Mouse (Mus musculus): ENCODE results near the gene Sell. TPM values are rescaled to one million over a fixed set of nuclear protein-coding genes. Genes with fewer than 3 reads are reported as not detected.

The Sell gene
- total RNA-seq, 2 experiments from 2014 or later, result not detected

- no peak for DNase-seq (ENCODE audit: extremely low spot score in 1 of 2, low spot score in 2 of 2)
- intact Hi-C loops (cut with DNase I), result no loop called here
Observed at GRCm38 (mm10) chr1:164072001-164072400, 10.2 kb downstream of the Sell start.

- no peak for DNase-seq (ENCODE audit: extremely low spot score in 1 of 2, low spot score in 2 of 2)
Observed at GRCm38 (mm10) chr1:164073091-164073490, 11.3 kb downstream of the Sell start.

GRCm38 (mm10) chr1:164073803-164074202, 12.0 kb downstream of the Sell start:
- no peak for DNase-seq (ENCODE audit: extremely low spot score in 1 of 2, low spot score in 2 of 2)
- intact Hi-C loops (cut with DNase I), result no loop called here

More at GRCm38 (mm10) chr1:164073091-164073490, 11.3 kb downstream of the Sell start:
- intact Hi-C loops (cut with DNase I), result no loop called here

- no peak for DNase-seq (ENCODE audit: extremely low spot score in 1 of 2, low spot score in 2 of 2)
- intact Hi-C loops (cut with DNase I), result no loop called here
Observed at GRCm38 (mm10) chr1:164074606-164075140, 12.9 kb downstream of the Sell start.

GRCm38 (mm10) chr1:164075416-164075815, 13.6 kb downstream of the Sell start:
- no peak for DNase-seq (ENCODE audit: extremely low spot score in 1 of 2, low spot score in 2 of 2)
- intact Hi-C loops (cut with DNase I), result no loop called here

- no peak for DNase-seq (ENCODE audit: extremely low spot score in 1 of 2, low spot score in 2 of 2)
- intact Hi-C loops (cut with DNase I), result no loop called here
Observed at GRCm38 (mm10) chr1:164076441-164076840, 14.7 kb downstream of the Sell start.

- intact Hi-C loops (cut with DNase I), result no loop called here
- no peak for DNase-seq (ENCODE audit: extremely low spot score in 1 of 2, low spot score in 2 of 2)
Observed at GRCm38 (mm10) chr1:164077031-164077430, 15.2 kb downstream of the Sell start.

GRCm38 (mm10) chr1:164078323-164078741, 16.6 kb downstream of the Sell start:
- DNase-seq (ENCODE audit: extremely low spot score in 1 of 2, low spot score in 2 of 2), result no peak
- intact Hi-C loops (cut with DNase I), result no loop called here

- no peak for DNase-seq (ENCODE audit: extremely low spot score in 1 of 2, low spot score in 2 of 2)
- intact Hi-C loops (cut with DNase I), result no loop called here
Observed at GRCm38 (mm10) chr1:164079091-164079490, 17.3 kb downstream of the Sell start.

- DNase-seq (ENCODE audit: extremely low spot score in 1 of 2, low spot score in 2 of 2), result no peak
- intact Hi-C loops (cut with DNase I), result no loop called here
Observed at GRCm38 (mm10) chr1:164083046-164083445, 21.3 kb downstream of the Sell start.

- DNase-seq (ENCODE audit: extremely low spot score in 1 of 2, low spot score in 2 of 2), result no peak
- intact Hi-C loops (cut with DNase I), result no loop called here
Observed at GRCm38 (mm10) chr1:164086797-164087196, 25.0 kb downstream of the Sell start.

- DNase-seq (ENCODE audit: extremely low spot score in 1 of 2, low spot score in 2 of 2), result no peak
- intact Hi-C loops (cut with DNase I), result no loop called here
Observed at GRCm38 (mm10) chr1:164087872-164088271, 26.1 kb downstream of the Sell start.

GRCm38 (mm10) chr1:164096780-164097179, 35.0 kb downstream of the Sell start:
- intact Hi-C loops (cut with DNase I), result no loop called here

GRCm38 (mm10) chr1:164097911-164098310, 36.1 kb downstream of the Sell start:
- intact Hi-C loops (cut with DNase I), result no loop called here
- no peak for DNase-seq (ENCODE audit: extremely low spot score in 1 of 2, low spot score in 2 of 2)

More at GRCm38 (mm10) chr1:164096780-164097179, 35.0 kb downstream of the Sell start:
- DNase-seq (ENCODE audit: extremely low spot score in 1 of 2, low spot score in 2 of 2), result no peak

- intact Hi-C loops (cut with DNase I), result no loop called here
- no peak for DNase-seq (ENCODE audit: extremely low spot score in 1 of 2, low spot score in 2 of 2)
Observed at GRCm38 (mm10) chr1:164098372-164098771, 36.6 kb downstream of the Sell start.

GRCm38 (mm10) chr1:164109763-164110162, 48.0 kb downstream of the Sell start:
- intact Hi-C loops (cut with DNase I), result no loop called here
- DNase-seq (ENCODE audit: extremely low spot score in 1 of 2, low spot score in 2 of 2), result no peak

- intact Hi-C loops (cut with DNase I), result no loop called here
- no peak for DNase-seq (ENCODE audit: extremely low spot score in 1 of 2, low spot score in 2 of 2)
Observed at GRCm38 (mm10) chr1:164110591-164111329, 49.0 kb downstream of the Sell start.

GRCm38 (mm10) chr1:164114280-164114679, 52.5 kb downstream of the Sell start:
- DNase-seq (ENCODE audit: extremely low spot score in 1 of 2, low spot score in 2 of 2), result no peak
- intact Hi-C loops (cut with DNase I), result no loop called here

- no peak for DNase-seq (ENCODE audit: extremely low spot score in 1 of 2, low spot score in 2 of 2)
- intact Hi-C loops (cut with DNase I), result no loop called here
Observed at GRCm38 (mm10) chr1:164114947-164115493, 53.2 kb downstream of the Sell start, which contains the start of gene Selp. Gene Selp, plus strand, starts transcription at chr1:164115264.

GRCm38 (mm10) chr1:164115647-164116046, 53.9 kb downstream of the Sell start:
- no peak for DNase-seq (ENCODE audit: extremely low spot score in 1 of 2, low spot score in 2 of 2)
- intact Hi-C loops (cut with DNase I), result no loop called here

All from left cerebral cortex, postnatal 10 days (tissue).